Mouse (Mus musculus) liver, embryonic 15.5 days (tissue): ENCODE data around the gene Crk. TPM values are rescaled to one million over a fixed set of nuclear protein-coding genes. Genes with fewer than 3 reads are reported as not detected.
A peak's percentile ranks its signal among the peaks of the same experiment; 100 is the strongest.

ENCODE experiments used
- ATAC-seq: fragments of 200-750 bp; cut with Nextera tagmentation; 2 replicates; pipeline ENCODE4 v1.8.0; 2017; ENCODE audit warnings: moderate number of reproducible peaks, mild to moderate bottlenecking, moderate library complexity; ENCODE audit not compliant: insufficient read depth
- H3K27ac ChIP-seq: fragments of 300-500 bp; sonication (generic); replicated peaks from 2 replicates; pipeline ENCODE4 v1.5.1; 2015; ENCODE audit warnings: mild to moderate bottlenecking, inconsistent platforms
- H3K27me3 ChIP-seq: fragments of 300-500 bp; sonication (generic); 2 replicates; pipeline ENCODE4 v1.6.1; 2015; ENCODE audit warnings: mild to moderate bottlenecking, inconsistent platforms
- H3K36me3 ChIP-seq: fragments of 300-500 bp; sonication (generic); replicated peaks from 2 replicates; pipeline ENCODE4 v1.6.1; 2015; ENCODE audit warnings: moderate library complexity, mild to moderate bottlenecking, inconsistent platforms
- H3K4me1 ChIP-seq: fragments of 300-500 bp; sonication (generic); replicated peaks from 2 replicates; pipeline ENCODE4 v1.6.1; 2015; ENCODE audit warnings: inconsistent platforms
- H3K4me2 ChIP-seq: fragments of 300-500 bp; sonication (generic); 2 replicates; pipeline ENCODE4 v1.6.1; 2015; ENCODE audit warnings: moderate library complexity, mild to moderate bottlenecking, inconsistent platforms
- H3K4me3 ChIP-seq: fragments of 300-500 bp; sonication (generic); replicated peaks from 2 replicates; pipeline ENCODE4 v1.5.1; 2015; ENCODE audit warnings: mild to moderate bottlenecking, inconsistent platforms
- H3K9ac ChIP-seq: fragments of 300-500 bp; sonication (generic); 2 replicates; pipeline ENCODE4 v1.6.1; 2015; ENCODE audit warnings: moderate library complexity, mild to moderate bottlenecking, inconsistent platforms
- H3K9me3 ChIP-seq: fragments of 300-500 bp; sonication (generic); replicated peaks from 2 replicates; pipeline ENCODE4 v1.6.1; 2016; ENCODE audit warnings: inconsistent platforms
- WGBS: fragments of 180-500 bp; shearing (Covaris S2); methylation state at CpG from one replicate; pipeline ENCODE4 v1.1.7; 2015; ENCODE audit warnings: mixed read lengths; ENCODE audit not compliant: insufficient replicate concordance; 5-methylcytosine and 5-hydroxymethylcytosine counted together
- polyA plus RNA-seq: library from polyadenylated mRNA; unstranded; fragments of >200 nt; fragmentation: Nextera tagmentation; extraction: Ambion mirVana; gene quantifications from 2 replicates; pipeline ENCODE4 v1.2.1, GENCODE M21; 2015

Crk gene
- polyA plus RNA-seq, 1 experiment from 2014 or later = 32.3 TPM

DNA sequence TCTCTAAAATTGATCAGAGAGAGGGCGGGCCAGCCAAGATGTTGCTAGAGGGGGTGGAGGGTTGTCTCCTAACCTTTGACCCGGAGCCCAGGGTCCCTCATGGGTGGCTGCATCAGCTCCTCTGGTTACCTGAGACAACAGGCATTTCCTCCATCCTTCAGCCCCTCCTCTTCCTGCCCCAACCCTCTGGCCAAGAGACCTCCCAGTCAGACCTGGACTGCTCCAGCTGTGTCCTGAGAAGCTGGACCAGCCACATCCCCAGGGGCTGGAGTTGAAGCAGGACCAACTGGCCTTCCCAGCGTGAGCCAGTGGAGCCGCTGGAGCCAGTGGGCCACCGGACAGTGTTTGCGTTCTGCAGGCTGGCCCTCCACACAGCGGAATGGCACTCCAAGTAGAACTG lies 28.7 kb upstream of the Crk start, which contains the start of gene Myo1c:
TSS of gene Myo1c (plus strand) at position 194 of the 400 bp plus-strand sequence.
- Histone ChIP-seq H3K27me3 (no peaks in the 10 kb centered on the region), H3K4me2 (peak within 1 kb of the TSS; percentile 100), H3K9me3 (no peaks in the 10 kb centered on the region), H3K36me3 (peaks cover 6% of the 10 kb centered on the region), H3K9ac (peak within 1 kb of the TSS; percentile 90), H3K27ac (peak within 1 kb of the TSS; percentile 92), H3K4me3 (peak within 1 kb of the TSS; percentile 83), H3K4me1 (peaks cover 72% of the 10 kb centered on the region)
- ATAC-seq = no peak
- WGBS = 69% methylated on average over 7 of the region's 7 CpGs

DNA sequence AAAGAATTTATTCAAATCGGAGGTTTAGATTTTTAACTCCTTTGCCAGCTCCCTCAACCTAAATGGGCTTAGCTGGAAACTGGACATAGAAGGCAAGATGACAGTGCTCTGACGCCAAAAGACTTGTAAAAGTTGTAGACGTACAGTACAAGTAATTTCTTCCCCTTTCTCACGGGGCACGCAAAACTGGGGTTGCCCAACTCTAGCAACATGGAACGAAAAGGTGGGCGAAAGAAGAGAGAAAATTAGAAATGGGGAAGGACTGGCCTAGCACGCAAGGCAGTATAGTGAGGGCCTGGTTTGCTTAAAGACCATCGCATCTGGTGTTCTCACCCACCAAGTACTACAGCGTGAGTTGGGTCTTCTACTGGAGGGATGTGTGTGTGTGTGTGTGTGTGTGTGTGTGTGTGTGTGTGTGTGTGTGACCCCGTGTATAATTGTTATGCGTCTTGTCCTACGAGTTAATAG lies 28.1 kb upstream of the Crk start:
- Histone ChIP-seq H3K4me1 (peaks cover 79% of the 10 kb centered on the region), H3K4me3 (peak overlapping the region; percentile 83)
- no peak for ATAC-seq

DNA sequence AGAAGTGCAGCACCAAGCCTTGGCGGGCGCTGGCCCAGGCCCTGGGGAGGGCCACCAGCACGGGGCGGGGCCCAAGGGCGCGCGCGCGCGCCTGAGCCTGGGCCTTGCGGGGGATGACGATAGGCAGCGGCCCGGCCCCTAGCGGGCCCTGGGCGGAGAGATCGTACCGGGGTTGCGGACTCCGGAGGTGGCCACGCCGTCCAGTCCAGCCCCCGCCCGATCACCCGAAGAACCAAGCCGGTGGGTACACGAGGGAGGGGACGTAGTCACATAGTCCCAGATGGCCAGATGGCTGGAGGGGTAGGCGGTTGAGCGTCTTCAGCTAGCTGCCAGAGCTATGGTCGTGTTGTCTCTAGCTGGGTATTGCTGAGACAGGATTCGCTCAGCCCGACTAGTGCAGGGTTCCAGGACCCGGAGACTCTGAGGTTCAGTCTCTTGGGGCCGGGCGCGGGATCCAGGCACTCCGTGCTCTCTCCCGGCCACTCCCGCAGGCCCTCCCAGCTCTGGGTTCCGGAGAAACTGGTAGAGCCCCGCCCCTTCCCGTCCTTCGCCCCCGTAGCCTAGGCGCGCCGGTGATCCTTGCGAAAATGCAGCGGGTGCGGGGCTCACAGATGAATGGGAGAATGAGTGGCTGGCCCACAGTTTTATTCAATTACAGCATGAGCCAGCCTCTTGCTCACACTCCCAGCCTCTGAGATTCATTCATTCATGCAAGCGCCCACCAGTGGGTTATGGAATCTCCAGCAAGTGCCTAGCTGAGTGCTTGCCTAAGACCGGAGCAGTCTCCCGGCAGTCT lies 27.4 kb upstream of the Crk start:
- peak; percentile 82 for ATAC-seq
- Histone ChIP-seq H3K4me1 (peaks cover 85% of the 10 kb centered on the region), H3K9ac (peak overlapping the region; percentile 90), H3K4me2 (peak overlapping the region; percentile 100), H3K27me3 (no peaks in the 10 kb centered on the region), H3K27ac (peak overlapping the region; percentile 92), H3K4me3 (peak overlapping the region; percentile 83), H3K36me3 (no peaks in the 10 kb centered on the region; the same call in none of the 2 replicates), H3K9me3 (no peaks in the 10 kb centered on the region)
- WGBS = under 1% methylated on average over 54 of the region's 54 CpGs

More for the DNA sequence above, 28.1 kb upstream of the Crk start:
- H3K9ac ChIP-seq = peak overlapping the region; percentile 90
- no peaks in the 10 kb centered on the region for H3K27me3 ChIP-seq
- H3K9me3 ChIP-seq = no peaks in the 10 kb centered on the region
- 21% methylated on average over 13 of the region's 13 CpGs for WGBS
- H3K4me2 ChIP-seq = peak overlapping the region; percentile 100
- H3K27ac ChIP-seq = peak overlapping the region; percentile 92
- H3K36me3 ChIP-seq = no peaks in the 10 kb centered on the region; the same call in none of the 2 replicates

DNA sequence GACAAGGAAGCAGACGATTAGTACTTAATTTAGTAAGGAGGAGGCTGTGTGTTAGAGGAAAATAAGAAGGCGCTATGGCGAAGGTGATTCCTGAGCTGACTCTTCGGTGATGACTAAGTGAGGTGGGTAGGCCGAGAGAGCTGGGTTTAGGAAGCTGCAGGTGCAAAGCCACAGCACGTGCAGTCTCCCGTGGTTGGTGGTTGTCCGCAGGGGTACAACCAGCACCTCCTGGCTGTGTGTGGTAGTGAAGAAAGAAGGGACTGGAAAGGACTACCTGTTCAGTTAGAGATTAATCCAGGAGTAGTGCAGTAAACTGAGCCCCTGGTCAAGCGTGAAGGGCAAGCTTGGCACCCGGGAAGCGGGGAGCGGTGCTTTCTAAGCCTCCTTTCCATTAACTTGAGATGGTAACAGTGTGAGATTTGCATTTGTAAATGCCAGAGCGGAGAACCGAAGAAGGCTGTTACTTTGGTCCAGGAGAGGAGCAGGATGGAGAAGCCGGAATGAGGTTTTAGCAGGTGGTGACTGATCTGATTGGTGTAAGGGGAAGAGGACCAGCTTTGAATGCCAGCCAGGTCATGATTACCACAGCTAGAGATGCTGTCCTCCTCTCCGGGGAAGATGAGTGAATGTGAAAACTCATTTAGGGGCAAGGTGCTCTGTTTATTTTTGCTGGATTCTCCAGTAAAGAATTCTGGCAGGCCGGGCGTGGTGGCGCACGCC lies 26.7 kb upstream of the Crk start:
- no peaks in the 10 kb centered on the region for H3K9me3 ChIP-seq
- no peak for ATAC-seq
- no peaks in the 10 kb centered on the region for H3K27me3 ChIP-seq
- H3K4me1 ChIP-seq = peaks cover 93% of the 10 kb centered on the region
- WGBS = 23% methylated on average over 20 of the region's 20 CpGs
- peak overlapping the region; percentile 92 for H3K27ac ChIP-seq
- H3K9ac ChIP-seq = peak overlapping the region; percentile 90
- peak overlapping the region; percentile 100 for H3K4me2 ChIP-seq
- peak overlapping the region; percentile 83 for H3K4me3 ChIP-seq
- H3K36me3 ChIP-seq = peaks cover 2% of the 10 kb centered on the region

DNA sequence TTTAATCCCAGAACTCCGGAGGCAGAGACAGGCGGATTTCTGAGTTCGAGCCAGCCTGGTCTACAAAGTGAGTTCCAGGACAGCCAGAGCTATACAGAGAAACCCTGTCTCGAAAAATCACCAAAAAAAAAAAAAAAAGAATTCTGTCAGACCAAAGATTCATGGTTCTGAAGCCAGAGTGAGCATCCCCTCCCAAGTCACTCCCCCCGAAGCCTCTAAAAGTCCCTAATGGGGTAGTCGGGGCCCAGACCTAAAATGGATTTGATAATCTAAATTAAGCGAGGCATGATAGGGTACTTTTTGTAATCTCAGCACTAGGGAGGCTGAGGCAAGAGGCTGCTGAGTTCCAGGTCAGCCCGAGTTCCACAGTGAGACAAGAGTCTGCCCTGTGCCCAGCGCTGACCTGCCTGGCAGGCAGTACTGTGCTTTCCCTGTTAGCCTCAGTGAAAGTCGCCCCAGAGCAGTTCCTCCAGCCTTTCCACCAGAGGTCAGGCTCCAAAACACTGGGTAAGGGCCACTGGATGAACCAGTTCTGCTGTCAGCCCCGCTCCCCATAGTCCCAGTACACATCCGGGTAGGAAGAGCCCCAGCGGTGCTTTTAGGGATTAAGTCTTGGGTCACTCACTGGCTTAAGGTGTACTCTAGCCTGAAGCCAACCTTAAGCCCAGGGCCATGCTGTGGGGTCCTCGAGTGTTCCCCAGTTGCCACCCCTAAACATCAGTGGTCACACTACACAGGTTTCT lies 25.9 kb upstream of the Crk start:
- H3K4me1 ChIP-seq = peaks cover 92% of the 10 kb centered on the region
- ATAC-seq = no peak
- 20% methylated on average over 14 of the region's 14 CpGs for WGBS
- H3K9me3 ChIP-seq = no peaks in the 10 kb centered on the region
- peak overlapping the region; percentile 90 for H3K9ac ChIP-seq
- H3K27me3 ChIP-seq = no peaks in the 10 kb centered on the region
- H3K4me2 ChIP-seq = peak overlapping the region; percentile 100
- peak overlapping the region; percentile 83 for H3K4me3 ChIP-seq
- H3K27ac ChIP-seq = peak overlapping the region; percentile 92
- H3K36me3 ChIP-seq = peaks cover 9% of the 10 kb centered on the region

DNA sequence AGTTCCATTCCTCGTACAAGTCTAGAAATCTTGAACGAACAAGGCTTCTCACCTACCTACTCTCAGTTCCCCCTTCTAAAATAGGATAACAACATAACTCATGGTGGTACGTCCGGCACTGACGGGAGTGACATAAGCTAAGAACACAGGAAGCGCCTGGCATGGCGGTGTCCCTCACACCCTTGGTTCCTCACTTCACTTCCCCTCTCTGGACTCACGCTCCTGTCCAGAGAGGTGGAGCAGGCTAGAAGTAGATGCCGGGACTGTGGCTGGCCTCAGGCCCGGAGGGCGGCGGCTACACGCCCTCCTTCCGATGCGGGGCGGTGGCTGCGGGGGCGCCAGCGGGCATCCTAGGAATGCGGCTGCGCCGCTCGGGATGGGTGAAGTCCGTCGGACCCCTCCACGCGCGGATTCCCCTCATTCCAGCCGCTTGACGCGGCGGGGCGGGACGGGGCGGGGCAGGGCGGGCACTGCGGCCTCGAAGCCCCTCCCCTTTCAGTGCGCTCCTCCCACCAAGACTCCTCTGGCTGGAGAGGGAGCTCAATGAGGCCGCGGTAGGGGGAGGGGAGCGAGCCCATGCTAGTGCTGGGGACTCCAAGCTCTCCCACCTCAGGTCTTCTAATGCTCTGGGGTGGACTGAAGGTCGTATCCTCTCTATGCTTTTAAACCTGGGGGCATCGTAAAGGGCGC lies 25.1 kb upstream of the Crk start:
- under 1% methylated on average over 45 of the region's 45 CpGs for WGBS
- Histone ChIP-seq H3K27me3 (no peaks in the 10 kb centered on the region), H3K4me2 (peak overlapping the region; percentile 100), H3K4me1 (peaks cover 85% of the 10 kb centered on the region), H3K4me3 (peak overlapping the region; percentile 83), H3K27ac (peak overlapping the region; percentile 89), H3K9ac (peak overlapping the region; percentile 81), H3K36me3 (peaks cover 17% of the 10 kb centered on the region), H3K9me3 (no peaks in the 10 kb centered on the region)
- ATAC-seq = peak; percentile 59

DNA sequence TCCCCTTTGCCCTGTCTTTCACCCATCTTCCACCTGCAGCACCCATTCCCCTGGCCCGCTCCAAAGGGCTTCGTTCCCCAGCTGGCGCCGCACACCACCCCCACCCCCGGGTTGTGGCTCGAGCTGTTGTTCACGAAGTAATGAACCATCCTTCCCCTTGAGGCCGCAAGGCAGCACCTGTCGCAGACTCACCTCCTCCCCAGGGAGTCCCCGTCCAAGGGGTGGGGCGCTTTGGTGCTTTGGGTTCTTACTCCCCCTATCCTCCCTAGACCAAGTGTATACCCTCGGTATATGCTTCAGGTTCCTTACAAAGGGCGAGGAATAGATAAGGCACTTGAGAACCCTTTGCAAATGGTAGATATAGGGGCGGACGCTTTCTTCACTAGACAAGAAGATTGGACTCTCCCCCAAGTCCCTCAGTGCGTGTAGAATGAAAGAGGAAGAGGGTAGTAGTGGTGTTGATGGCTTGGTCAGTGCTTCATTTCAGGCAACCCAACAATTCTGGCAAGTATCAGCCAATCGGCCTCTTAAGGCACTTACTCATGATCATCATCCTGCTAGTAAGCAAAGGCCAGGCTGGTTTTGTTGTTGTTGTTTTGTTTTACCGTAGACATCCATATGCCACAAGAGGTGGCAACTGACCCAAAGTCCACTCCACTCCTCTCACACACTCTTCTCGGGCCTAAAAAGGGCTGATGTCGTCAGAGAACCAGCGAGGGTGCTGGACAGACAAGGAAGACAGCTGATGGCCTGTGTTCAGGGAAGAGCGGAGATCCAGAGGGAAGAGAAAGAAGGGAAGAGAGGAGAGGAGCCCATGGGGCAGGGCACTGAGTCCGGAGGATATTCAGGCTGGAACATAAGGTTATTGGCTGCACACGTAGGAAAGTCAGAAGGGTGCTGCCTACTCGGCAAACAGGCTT lies 24.3 kb upstream of the Crk start:
- WGBS = 18% methylated on average over 25 of the region's 25 CpGs
- Histone ChIP-seq H3K9ac (peak overlapping the region; percentile 81), H3K27ac (peak overlapping the region; percentile 89), H3K4me1 (peaks cover 80% of the 10 kb centered on the region), H3K4me2 (peak overlapping the region; percentile 100), H3K36me3 (peaks cover 24% of the 10 kb centered on the region), H3K9me3 (no peaks in the 10 kb centered on the region), H3K27me3 (no peaks in the 10 kb centered on the region), H3K4me3 (peak overlapping the region; percentile 83)
- peak; percentile 51 for ATAC-seq

DNA sequence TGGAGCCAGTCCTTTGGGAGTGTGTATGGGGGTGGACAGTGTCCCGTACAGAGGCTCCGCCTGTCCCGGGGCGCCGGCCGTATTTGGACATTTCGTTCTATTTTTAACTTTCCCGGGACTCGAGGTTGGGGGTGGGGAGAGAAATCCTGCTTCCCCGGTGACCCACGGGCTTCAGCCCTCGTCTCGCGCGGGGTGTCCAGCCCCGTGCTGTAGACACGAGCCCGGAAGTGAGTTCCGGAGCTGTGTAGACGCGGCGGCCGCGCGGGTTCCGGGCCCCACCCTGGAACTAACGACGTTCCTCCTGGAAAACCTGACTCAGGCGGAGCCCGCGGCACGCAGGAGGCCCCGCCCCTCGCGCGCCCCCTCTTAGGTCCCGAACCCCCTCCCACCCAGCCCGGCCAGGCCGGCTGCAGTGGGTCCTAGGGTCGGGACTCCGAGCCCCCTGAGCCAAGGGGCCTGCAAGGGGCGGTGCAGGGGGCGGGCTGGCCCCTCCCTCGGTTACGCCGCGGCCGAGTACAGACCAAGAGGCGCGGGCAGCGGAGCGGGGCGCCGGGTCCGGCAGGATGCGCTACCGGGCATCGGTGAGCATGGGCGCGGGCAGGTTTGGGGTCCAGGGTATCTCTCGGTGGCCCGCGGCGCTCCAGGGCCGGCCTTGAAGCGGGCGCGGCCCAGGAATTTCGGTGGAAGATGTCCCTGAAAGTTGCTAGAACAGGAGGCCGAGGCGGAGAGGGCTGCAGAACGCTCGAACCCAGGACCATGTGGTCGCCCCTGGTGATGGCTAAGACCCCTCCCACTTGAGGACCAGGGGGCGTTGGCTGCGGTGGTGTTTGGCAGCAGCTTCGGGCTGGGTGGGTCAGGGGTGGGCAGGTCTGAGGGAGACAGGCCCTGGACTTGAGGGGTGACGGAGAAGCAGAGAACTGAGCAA lies 23.2 kb upstream of the Crk start:
- ATAC-seq = peak; percentile 29
- peak overlapping the region; percentile 83 for H3K4me3 ChIP-seq
- H3K9ac ChIP-seq = peak overlapping the region; percentile 81
- peaks cover 74% of the 10 kb centered on the region for H3K4me1 ChIP-seq
- peaks cover 35% of the 10 kb centered on the region for H3K36me3 ChIP-seq
- H3K27ac ChIP-seq = peak overlapping the region; percentile 89
- H3K9me3 ChIP-seq = no peaks in the 10 kb centered on the region
- peak overlapping the region; percentile 100 for H3K4me2 ChIP-seq
- H3K27me3 ChIP-seq = no peaks in the 10 kb centered on the region
- under 1% methylated on average over 78 of the region's 78 CpGs for WGBS
